ENCODE assay signal across 13 mouse cellular contexts in the genomic region with DNA sequence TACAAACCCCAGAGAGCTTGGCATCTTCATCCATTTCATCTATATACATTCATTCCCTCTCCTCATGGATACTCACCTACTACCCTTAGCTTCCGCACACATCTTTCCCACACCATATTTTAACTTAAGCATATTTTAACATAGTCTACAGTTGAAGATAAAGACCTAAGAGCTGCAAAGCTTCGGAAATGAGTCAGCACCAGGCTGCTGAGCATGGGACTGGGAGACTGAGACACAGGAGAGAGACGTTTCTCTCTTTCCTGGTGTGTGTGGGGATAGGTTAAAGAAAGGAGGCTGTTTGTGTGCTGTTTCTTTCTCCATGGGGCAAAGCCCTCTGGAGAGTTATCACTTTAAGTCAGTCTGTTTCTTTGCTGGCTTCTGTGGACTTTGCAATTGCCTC.
A peak's percentile ranks its signal among the peaks of the same experiment; 100 is the strongest.
DNase-seq lines count a peak whose midpoint lies in the region; ATAC-seq and TF ChIP-seq lines count a peak whose summit lies in the region.
"Had no signal": no experiment of that assay in that cellular context is flagged by ENCODE, and none has a peak within 500 bp of the region (broad histone marks: within the 10 kb centered on the region; RNA-seq: fewer than 3 reads in every experiment).

No protein-coding gene starts in this region.

- no peak overlapping the region for H3K4me3 ChIP-seq in kidney, embryonic 15.5 days (replicated peaks)
- no peak overlapping the region for H3K4me3 ChIP-seq in embryonic facial prominence, embryonic 12.5 days
- no peak overlapping the region for H3K4me3 ChIP-seq in forebrain, embryonic 12.5 days (replicated peaks)
- no peak overlapping the region for H3K4me3 ChIP-seq in limb, embryonic 14.5 days (replicated peaks; ENCODE audit: low read length)
- H3K4me3 ChIP-seq: erythroblast, embryonic 14.5 days; liver, embryonic 15.5 days had no signal

- no peak for DNase-seq in kidney, postnatal 14 days
- no peak for DNase-seq in limb, embryonic 14.5 days (ENCODE audit: low spot score)
- DNase-seq in adrenal gland, adult 2 months, result no peak
- no peak for DNase-seq in embryo, embryonic 10 days (ENCODE audit: low spot score)
- DNase-seq in cerebellum, adult 8-10 months, result no peak
- DNase-seq: adrenal gland, postnatal 10 days; cerebellum, adult 11-12 months; kidney, postnatal 25 days had no signal

- peaks cover 31% of the 10 kb centered on the region for H3K4me1 ChIP-seq in kidney, embryonic 15.5 days
- peaks cover 43% of the 10 kb centered on the region for H3K4me1 ChIP-seq in embryonic facial prominence, embryonic 12.5 days
- peaks cover 21% of the 10 kb centered on the region for H3K4me1 ChIP-seq in forebrain, embryonic 12.5 days
- H3K4me1 ChIP-seq in limb, embryonic 14.5 days (ENCODE audit: control insufficient read depth, insufficient read depth, low read length), result peaks cover 38% of the 10 kb centered on the region
- H3K4me1 ChIP-seq: liver, embryonic 15.5 days had no signal

- H3K36me3 ChIP-seq in kidney, embryonic 15.5 days, result no peaks in the 10 kb centered on the region
- no peaks in the 10 kb centered on the region for H3K36me3 ChIP-seq in embryonic facial prominence, embryonic 12.5 days
- no peaks in the 10 kb centered on the region for H3K36me3 ChIP-seq in forebrain, embryonic 12.5 days (replicated peaks)
- H3K36me3 ChIP-seq in limb, embryonic 14.5 days (ENCODE audit: control insufficient read depth, insufficient read depth, low read length), result no peaks in the 10 kb centered on the region
- H3K36me3 ChIP-seq: liver, embryonic 15.5 days had no signal

- no peak for TF ChIP-seq POLR2A in limb, embryonic 14.5 days (IDR thresholded peaks at IDR 0.05; ENCODE audit: borderline replicate concordance, extremely low read depth, insufficient read depth, insufficient read length)

- no peaks in the 10 kb centered on the region for H3K9me3 ChIP-seq in kidney, embryonic 15.5 days (replicated peaks)
- H3K9me3 ChIP-seq in embryonic facial prominence, embryonic 12.5 days, result no peaks in the 10 kb centered on the region
- H3K9me3 ChIP-seq in forebrain, embryonic 12.5 days, result no peaks in the 10 kb centered on the region
- H3K9me3 ChIP-seq in limb, embryonic 14.5 days (ENCODE audit: control insufficient read depth, low read length), result no peaks in the 10 kb centered on the region
- H3K9me3 ChIP-seq: liver, embryonic 15.5 days had no signal

- no peak overlapping the region for H3K9ac ChIP-seq in kidney, embryonic 15.5 days
- H3K9ac ChIP-seq in embryonic facial prominence, embryonic 12.5 days, result no peak overlapping the region
- H3K9ac ChIP-seq in forebrain, embryonic 12.5 days, result no peak overlapping the region
- no peak overlapping the region for H3K9ac ChIP-seq in limb, embryonic 14.5 days (ENCODE audit: low read depth, low read length, severe bottlenecking)
- H3K9ac ChIP-seq: liver, embryonic 15.5 days had no signal

- H3K27me3 ChIP-seq in kidney, embryonic 15.5 days, result no peaks in the 10 kb centered on the region
- H3K27me3 ChIP-seq in embryonic facial prominence, embryonic 12.5 days, result no peaks in the 10 kb centered on the region
- no peaks in the 10 kb centered on the region for H3K27me3 ChIP-seq in forebrain, embryonic 12.5 days
- H3K27me3 ChIP-seq in limb, embryonic 14.5 days (ENCODE audit: control insufficient read depth, insufficient read depth, low read length), result no peaks in the 10 kb centered on the region
- H3K27me3 ChIP-seq: liver, embryonic 15.5 days had no signal

- 66% methylated on average over 3 of the region's 3 CpGs for WGBS in kidney, embryonic 15.5 days
- 71% methylated on average over 3 of the region's 3 CpGs for WGBS in embryonic facial prominence, embryonic 12.5 days
- WGBS in forebrain, embryonic 12.5 days, result 77% methylated on average over 3 of the region's 3 CpGs
- 58% methylated on average over 3 of the region's 3 CpGs for WGBS in limb, embryonic 14.5 days

- peak overlapping the region; percentile 78 for H3K27ac ChIP-seq in kidney, embryonic 15.5 days
- peak overlapping the region; percentile 97 for H3K27ac ChIP-seq in embryonic facial prominence, embryonic 12.5 days
- H3K27ac ChIP-seq in forebrain, embryonic 12.5 days, result peak overlapping the region; percentile 78
- peak overlapping the region; percentile 76 for H3K27ac ChIP-seq in limb, embryonic 14.5 days (replicated peaks; ENCODE audit: low read depth, low read length)
- H3K27ac ChIP-seq: liver, embryonic 15.5 days had no signal

- H3K4me2 ChIP-seq in kidney, embryonic 15.5 days, result 0 out of 2 replicates have a peak overlapping the region, but pooled peaks have one; percentile 28
- no peak overlapping the region for H3K4me2 ChIP-seq in embryonic facial prominence, embryonic 12.5 days (replicated peaks)
- H3K4me2 ChIP-seq in forebrain, embryonic 12.5 days, result no peak overlapping the region
- H3K4me2 ChIP-seq in limb, embryonic 14.5 days (replicated peaks; ENCODE audit: low read depth, low read length, severe bottlenecking), result no peak overlapping the region
- H3K4me2 ChIP-seq: liver, embryonic 15.5 days had no signal

- ATAC-seq in kidney, embryonic 15.5 days (replicated peaks; ENCODE audit: low FRiP score), result no peak
- no peak for ATAC-seq in embryonic facial prominence, embryonic 12.5 days (ENCODE audit: insufficient number of reproducible peaks, insufficient read depth, low FRiP score, low TSS enrichment)
- no peak for ATAC-seq in forebrain, embryonic 12.5 days (ENCODE audit: low FRiP score)
- no peak for ATAC-seq in limb, embryonic 14.5 days (ENCODE audit: low FRiP score, low read depth)
